Mouse (Mus musculus) layer of hippocampus, postnatal 14 days (tissue): ENCODE measurements around the gene 4921530L21Rik. TPM values are rescaled to one million over a fixed set of nuclear protein-coding genes. Genes with fewer than 3 reads are reported as not detected.

Experiments used
- DNase-seq, 2 experiments: peaks; one replicate each; pipeline ENCODE4 v3.0.0; 2021 to 2022; ENCODE audit warnings: low spot score in 2 of 2, mixed read lengths in 1 of 2
- long read RNA-seq, 2 experiments: library from polyadenylated mRNA; stranded (forward); transcript quantifications; one replicate each; pipeline ENCODE4 v2.0.0; 2021
- total RNA-seq, 2 experiments: library from RNA; stranded (reverse); gene quantifications; 2 replicates each; pipeline ENCODE4 v1.2.3; 2021

Gene 4921530L21Rik
- total RNA-seq = under 1 TPM in 1 of 2 experiments, not detected in 1; 0.30 TPM
- long read RNA-seq, experiment 1 = 0 reads
- long read RNA-seq, experiment 2 = 0 reads

- DNase-seq = no peak
Measured at GRCm38 (mm10) chr14:95880954-95881353, at the start of gene 4921530L21Rik. 4921530L21Rik (plus strand) TSS chr14:95881254.

DNA sequence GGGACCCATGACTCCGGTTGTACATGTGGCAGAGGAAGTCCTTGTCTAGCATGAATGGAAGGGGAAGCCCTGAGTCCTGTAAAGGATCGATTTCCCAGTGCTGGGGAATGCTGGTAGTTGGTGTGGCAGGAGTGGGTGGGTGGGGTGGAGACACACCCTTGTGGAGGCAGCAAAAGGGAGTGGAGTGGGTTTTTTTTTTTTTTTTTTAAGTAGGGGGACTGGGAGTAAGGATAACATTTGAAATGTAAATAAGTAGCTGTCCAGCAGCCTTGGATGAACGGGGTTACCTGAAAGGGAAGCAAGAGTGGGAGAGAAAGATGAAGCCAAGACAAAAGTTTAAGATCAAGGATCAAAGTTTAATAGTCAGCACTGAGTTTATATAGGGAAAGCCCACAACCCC, 47.2 kb upstream of the 4921530L21Rik start:
- DNase-seq = no peak

DNA sequence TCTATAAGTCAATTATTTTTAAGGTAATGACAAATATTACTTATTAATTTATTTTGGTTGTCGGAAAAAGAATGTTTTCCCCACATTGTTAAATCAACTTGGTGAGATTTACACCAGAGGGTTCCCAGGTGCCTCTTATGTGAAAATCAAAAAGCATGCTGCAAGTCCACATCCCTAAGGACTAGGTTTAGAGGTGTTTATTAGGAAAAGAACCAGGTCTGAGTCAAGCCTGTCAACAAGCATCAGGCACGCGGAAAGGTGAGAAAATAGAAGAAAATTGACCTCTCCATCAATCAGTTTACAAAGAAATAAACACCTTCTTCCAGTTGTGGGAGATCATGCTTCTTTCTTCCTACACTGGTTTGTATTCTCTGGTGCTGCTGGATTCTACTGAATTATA, 18.1 kb upstream of the 4921530L21Rik start:
- DNase-seq = no peak

DNA sequence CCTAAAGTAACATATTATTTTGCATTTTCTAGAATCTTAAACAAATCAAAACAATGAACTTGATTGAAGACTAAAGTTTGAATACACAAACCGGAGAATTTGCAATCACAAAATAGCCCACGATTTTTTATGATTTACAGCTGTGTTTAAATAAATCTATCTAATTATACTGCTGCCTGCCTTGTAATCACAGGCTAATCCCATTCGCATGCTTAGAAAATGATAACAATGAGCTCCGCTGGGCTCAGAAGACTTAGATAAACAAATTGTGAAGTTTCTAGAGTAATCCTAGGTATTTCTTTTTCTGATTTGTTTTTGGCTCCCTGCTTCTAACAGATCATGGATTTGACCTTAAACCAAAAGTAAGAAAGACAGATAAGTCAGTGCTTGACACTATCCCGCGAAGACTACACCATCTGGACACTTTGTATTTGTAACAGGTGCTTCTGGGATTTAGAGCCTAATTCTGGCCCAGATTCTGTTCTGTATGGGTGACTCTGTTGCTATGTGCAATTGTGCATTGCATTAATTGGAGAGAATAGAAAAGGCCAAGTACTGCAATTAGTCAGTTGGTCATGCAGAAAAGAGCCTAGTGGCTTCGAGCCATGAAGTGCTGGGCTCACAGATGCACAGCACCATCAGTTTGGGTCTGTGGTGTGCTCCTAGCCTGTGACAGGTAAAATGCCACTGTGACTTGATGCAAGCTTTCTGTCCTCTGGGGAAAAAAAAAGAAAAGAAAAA, 15.2 kb upstream of the 4921530L21Rik start:
- DNase-seq = peak in 1 of 2 experiments; percentile 18

- no peak for DNase-seq
Measured at GRCm38 (mm10) chr14:95872020-95872419, 9.0 kb upstream of the 4921530L21Rik start.

DNA sequence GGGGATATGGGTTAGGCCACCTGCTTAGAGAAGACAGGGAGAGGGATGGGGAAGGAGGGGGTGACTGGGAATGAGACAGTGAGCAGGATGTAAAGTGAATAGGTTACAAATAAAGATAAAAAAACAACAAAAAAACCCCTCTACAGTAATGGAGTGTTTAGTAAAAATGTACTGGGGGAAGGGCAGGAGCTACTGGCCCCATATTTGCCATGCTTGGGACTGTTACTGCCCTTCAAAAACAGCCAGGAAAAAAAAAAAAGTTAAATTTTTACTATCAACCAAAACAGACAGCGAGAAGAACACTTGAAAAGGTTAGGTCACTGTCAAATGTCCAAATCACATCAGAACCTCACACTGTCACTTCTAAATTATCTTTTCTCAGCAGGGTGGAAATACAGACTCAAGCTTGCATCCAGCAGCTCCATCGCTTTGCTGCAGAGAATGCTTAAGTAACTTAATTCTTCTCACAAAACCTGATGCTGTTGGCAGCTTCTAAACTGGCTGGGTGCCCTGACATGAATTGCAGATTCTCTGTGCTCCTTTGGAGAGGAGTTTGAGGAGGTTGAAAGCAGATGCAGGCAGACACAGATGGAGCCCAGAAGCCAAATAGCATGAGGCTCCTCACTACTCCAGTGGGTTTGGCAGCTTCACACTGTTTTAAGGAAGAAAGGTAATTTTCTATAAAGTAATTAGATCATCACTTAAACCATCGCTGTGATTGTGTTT, 4.1 kb upstream of the 4921530L21Rik start:
- DNase-seq = peak; percentile 60 to 81

GRCm38 (mm10) chr14:95877548-95877947, 3.5 kb upstream of the 4921530L21Rik start:
- DNase-seq = peak in 1 of 2 experiments; percentile 4

DNA sequence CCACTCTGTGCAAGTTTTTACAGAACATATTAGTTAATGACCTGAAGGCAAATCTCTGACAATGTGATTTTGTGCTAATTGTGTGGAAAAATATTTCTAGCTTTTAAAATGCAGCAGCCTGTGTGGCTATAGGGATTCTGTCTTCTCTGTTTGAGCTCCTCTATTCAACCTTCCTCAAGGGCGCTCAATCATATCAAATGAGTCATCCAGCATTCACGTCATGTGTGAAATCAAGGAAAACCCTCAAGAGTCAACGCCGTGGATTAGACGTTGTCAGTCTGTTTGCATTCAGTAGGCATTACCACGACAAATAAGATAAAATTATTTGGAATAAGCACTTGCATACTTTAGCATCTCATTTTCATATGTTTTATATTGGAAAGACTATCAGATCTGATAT, 18.4 kb downstream of the 4921530L21Rik start:
- DNase-seq = no peak

DNA sequence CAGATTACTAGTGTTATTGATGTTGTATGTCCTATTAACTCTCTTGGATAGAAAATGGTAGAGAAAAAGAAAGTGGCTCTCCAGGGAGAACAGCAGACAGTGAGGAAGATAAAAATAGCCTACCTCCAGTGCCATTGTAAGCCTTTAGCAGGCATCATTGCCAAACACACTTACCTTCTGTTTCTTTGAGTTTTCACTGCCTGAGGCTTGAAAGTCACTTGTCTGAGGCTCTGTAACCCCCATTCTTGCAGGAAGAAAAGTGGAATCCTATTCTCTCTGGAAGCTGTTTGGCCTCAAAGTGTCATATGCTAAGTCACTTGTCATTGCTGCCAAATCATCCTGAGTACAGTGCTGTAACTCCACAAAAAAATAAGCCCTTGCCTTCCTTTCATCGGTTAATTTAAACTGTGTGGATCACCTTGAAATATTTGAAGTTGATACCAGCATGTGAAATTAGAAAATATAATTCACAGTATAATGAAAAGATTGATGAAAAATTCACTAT, 23.6 kb downstream of the 4921530L21Rik start:
- DNase-seq = no peak

GRCm38 (mm10) chr14:95913293-95913692, 32.2 kb downstream of the 4921530L21Rik start:
- DNase-seq = peak; percentile 52 to 84

DNA sequence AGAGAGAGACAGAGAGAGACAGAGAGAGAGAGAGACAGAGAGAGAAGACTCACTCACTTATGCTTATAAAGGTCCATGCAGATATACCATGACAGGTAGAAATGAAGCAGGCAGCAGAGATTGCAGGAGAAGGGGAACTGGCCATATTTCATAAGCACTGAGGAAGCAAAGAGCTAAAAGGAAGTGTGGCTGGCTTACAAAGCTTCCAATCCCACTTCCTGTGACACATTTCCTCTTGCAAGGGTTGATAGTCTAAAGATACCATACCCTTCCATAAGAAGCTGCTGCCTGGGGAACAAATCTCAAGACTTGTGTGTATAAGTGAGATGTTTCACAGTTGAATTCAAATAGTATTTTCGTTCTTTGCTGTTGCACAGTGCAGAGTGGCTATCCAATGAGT, 45.7 kb downstream of the 4921530L21Rik start:
- no peak for DNase-seq

- no peak for DNase-seq
Measured at GRCm38 (mm10) chr14:95927810-95928785, 47.0 kb downstream of the 4921530L21Rik start.
